Mouse (Mus musculus) ES-Bruce4 (cell line): ENCODE measurements at regions not wholly inside any gene's neighbourhood (a gene's known extent, or its start where the extent isn't known, plus 50 kb on each side); places are given as distances from the start of the nearest gene placed in this dataset.

Experiments
- H3K27ac ChIP-seq: 2 replicates; pipeline ENCODE4 v1.5.1; 2012; ENCODE audit warnings: low read length, inconsistent platforms; ENCODE audit not compliant: insufficient read depth
- H3K27me3 ChIP-seq: 2 replicates; pipeline ENCODE4 v1.6.1; 2012; ENCODE audit warnings: mild to moderate bottlenecking, low read length, inconsistent platforms; ENCODE audit not compliant: control insufficient read depth, poor library complexity, insufficient read depth, severe bottlenecking
- H3K36me3 ChIP-seq: 2 replicates; pipeline ENCODE4 v1.6.1; 2012; ENCODE audit warnings: inconsistent platforms, mild to moderate bottlenecking, low read length, moderate library complexity; ENCODE audit not compliant: control insufficient read depth, poor library complexity, insufficient read depth, severe bottlenecking
- H3K4me1 ChIP-seq: one replicate; pipeline ENCODE4 v1.8.1; 2011; ENCODE audit warnings: low read length; ENCODE audit not compliant: control insufficient read depth, insufficient read depth
- H3K4me3 ChIP-seq: 2 replicates; pipeline ENCODE4 v1.5.1; 2011; ENCODE audit warnings: low read depth, mild to moderate bottlenecking, low read length
- H3K9ac ChIP-seq: 2 replicates; pipeline ENCODE4 v1.6.1; 2012; ENCODE audit warnings: low read depth, mild to moderate bottlenecking, inconsistent platforms; ENCODE audit not compliant: poor library complexity, severe bottlenecking
- H3K9me3 ChIP-seq: replicated peaks from 2 replicates; pipeline ENCODE4 v1.6.1; 2012; ENCODE audit warnings: mild to moderate bottlenecking, low read length, inconsistent platforms; ENCODE audit not compliant: control insufficient read depth, poor library complexity, insufficient read depth, severe bottlenecking
- CTCF ChIP-seq: IDR thresholded peaks from one replicate; pipeline ENCODE4 v1.8.1; 2011; ENCODE audit warnings: low read depth, low read length
- EP300 ChIP-seq: IDR thresholded peaks from 2 replicates; pipeline ENCODE4 v1.6.1; 2011; ENCODE audit warnings: low read depth, low read length; ENCODE audit not compliant: insufficient read depth
- POLR2A ChIP-seq: IDR thresholded peaks from one replicate; pipeline ENCODE4 v1.8.1; 2011; ENCODE audit warnings: low read length; ENCODE audit not compliant: insufficient read depth

GRCm38 (mm10) chr16:27586307-27586706 lies 197.6 kb downstream of the Ccdc50 start:
- Histone ChIP-seq H3K9ac (no peak overlapping the region), H3K36me3 (no peaks in the 10 kb centered on the region), H3K4me3 (no peak overlapping the region), H3K27me3 (no peaks in the 10 kb centered on the region), H3K4me1 (no peaks in the 10 kb centered on the region), H3K27ac (no peak overlapping the region), H3K9me3 (no peaks in the 10 kb centered on the region)
- TF ChIP-seq EP300 (peak; percentile 28; the same call in 1 of the 2 replicates), POLR2A (no peak)

DNA sequence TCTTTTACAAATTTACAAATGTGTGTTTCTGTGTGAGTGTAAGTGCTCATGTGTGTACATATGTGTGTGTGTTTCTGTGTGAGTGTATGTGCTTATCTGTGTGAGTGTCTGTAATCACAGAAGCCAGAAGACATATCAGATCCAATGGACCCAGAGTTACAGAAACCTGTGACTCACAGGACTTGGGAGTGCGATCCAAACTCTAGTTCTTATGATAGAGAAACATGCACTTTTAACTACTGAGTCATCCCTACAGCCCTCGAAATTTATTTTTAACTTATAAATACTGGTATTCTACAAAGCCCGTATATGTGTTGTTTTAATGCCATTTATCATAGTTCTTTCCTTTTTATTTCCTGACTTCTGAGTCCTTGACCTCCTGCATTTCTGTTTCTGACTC lies 220.7 kb downstream of the Ccdc50 start:
- Histone ChIP-seq H3K4me3 (no peak overlapping the region), H3K9ac (no peak overlapping the region), H3K27me3 (no peaks in the 10 kb centered on the region), H3K27ac (no peak overlapping the region), H3K4me1 (no peaks in the 10 kb centered on the region), H3K9me3 (peaks cover 4% of the 10 kb centered on the region; the same call in 1 of the 2 replicates), H3K36me3 (no peaks in the 10 kb centered on the region)
- TF ChIP-seq POLR2A = no peak
- TF ChIP-seq CTCF = no peak
- no peak for TF ChIP-seq EP300

DNA sequence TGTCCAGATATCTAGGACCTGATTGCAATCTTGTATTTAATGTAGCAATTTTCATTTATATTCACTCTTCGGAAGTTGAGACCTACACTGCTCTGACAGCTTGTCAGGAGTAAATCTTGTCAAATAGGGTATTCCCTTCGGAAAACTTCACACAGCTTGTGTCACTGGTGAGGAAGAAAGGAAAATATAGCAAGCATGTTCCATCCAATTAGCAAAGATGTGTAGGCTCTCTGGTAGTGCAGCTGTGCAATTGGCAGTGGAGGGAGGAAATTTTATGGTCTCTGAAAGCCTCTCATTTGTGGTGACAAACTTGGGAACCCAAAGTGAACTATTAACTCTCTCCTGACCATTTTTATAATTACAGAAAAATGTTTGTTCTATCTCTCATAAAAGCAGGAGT lies 252.6 kb downstream of the Ccdc50 start:
- no peak overlapping the region for H3K27ac ChIP-seq
- H3K9ac ChIP-seq = no peak overlapping the region
- no peaks in the 10 kb centered on the region for H3K9me3 ChIP-seq
- no peaks in the 10 kb centered on the region for H3K4me1 ChIP-seq
- no peak overlapping the region for H3K4me3 ChIP-seq
- TF ChIP-seq CTCF (no peak), EP300 (no peak), POLR2A (no peak)
- no peaks in the 10 kb centered on the region for H3K36me3 ChIP-seq
- H3K27me3 ChIP-seq = no peaks in the 10 kb centered on the region

DNA sequence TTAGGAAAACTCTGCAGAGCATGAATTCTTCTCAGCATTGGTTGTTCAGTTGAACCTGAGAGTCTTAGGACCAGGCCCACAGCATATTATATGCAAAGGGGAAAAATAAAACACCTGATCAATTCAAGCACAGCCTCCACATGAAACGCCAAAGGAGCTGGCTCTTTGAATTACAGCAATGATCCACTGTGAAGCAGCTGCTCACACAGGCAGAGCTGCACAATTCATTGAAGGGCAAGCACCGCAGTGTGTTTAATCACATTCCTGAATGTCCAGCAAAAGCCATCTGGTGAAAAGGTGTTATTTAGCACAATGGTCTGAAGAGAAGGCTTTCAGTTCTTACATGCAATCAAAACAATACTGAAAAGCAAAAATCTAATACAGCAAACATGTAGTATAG lies 289.6 kb downstream of the Ccdc50 start:
- no peak for TF ChIP-seq EP300
- Histone ChIP-seq H3K36me3 (no peaks in the 10 kb centered on the region), H3K4me1 (no peaks in the 10 kb centered on the region), H3K27ac (no peak overlapping the region), H3K9ac (no peak overlapping the region), H3K27me3 (no peaks in the 10 kb centered on the region), H3K4me3 (no peak overlapping the region), H3K9me3 (no peaks in the 10 kb centered on the region)

DNA sequence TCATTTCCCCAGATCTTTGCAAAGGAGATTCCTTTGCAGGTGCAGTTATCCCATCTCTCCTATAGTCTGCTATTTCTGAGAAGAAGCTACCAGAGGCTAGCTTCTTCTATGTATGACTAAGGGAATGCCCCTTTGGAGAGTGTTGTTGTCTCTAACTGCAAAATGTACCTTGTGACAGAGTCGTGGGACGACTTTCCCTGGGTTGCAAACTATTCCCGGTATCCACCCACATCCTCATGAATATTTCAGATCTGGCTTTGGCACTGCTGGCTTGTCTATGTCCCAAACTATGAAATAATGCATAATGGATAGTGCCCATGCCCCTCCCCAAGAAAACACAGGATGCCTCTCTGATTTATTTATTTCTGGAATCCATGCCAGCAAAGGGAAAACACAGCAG lies 294.3 kb downstream of the Ccdc50 start:
- no peak overlapping the region for H3K27ac ChIP-seq
- no peaks in the 10 kb centered on the region for H3K27me3 ChIP-seq
- no peaks in the 10 kb centered on the region for H3K36me3 ChIP-seq
- no peaks in the 10 kb centered on the region for H3K4me1 ChIP-seq
- TF ChIP-seq EP300 (no peak), POLR2A (no peak), CTCF (no peak)
- H3K4me3 ChIP-seq = no peak overlapping the region
- H3K9ac ChIP-seq = no peak overlapping the region
- H3K9me3 ChIP-seq = no peaks in the 10 kb centered on the region

- no peaks in the 10 kb centered on the region for H3K4me1 ChIP-seq
- TF ChIP-seq CTCF (no peak), EP300 (no peak), POLR2A (no peak)
- no peaks in the 10 kb centered on the region for H3K27me3 ChIP-seq
- H3K9ac ChIP-seq = no peak overlapping the region
- H3K36me3 ChIP-seq = no peaks in the 10 kb centered on the region
- H3K4me3 ChIP-seq = no peak overlapping the region
- H3K27ac ChIP-seq = no peak overlapping the region
- H3K9me3 ChIP-seq = no peaks in the 10 kb centered on the region
These were observed 295.2 kb downstream of the Ccdc50 start for GRCm38 (mm10) chr16:27683826-27684225.
